Mouse (Mus musculus): ENCODE results near the gene Mthfd1. TPM values are rescaled to one million over a fixed set of nuclear protein-coding genes. Genes with fewer than 3 reads are reported as not detected.

The Mthfd1 gene
- total and polyA plus RNA-seq, 3 experiments: 110 to 133 (median 112) TPM

GRCm38 (mm10) chr12:76310633-76311032 lies 55.5 kb downstream of the Mthfd1 start:
- no peak for DNase-seq (ENCODE audit: extremely low read depth)
- Histone ChIP-seq H3K36me3 (replicated peaks in 1 of 2; ENCODE audit: control insufficient read depth in 1 of 2, insufficient read depth in 1 of 2, low read length in 1 of 2) (peaks cover 55 to 79% of the 10 kb centered on the region in 2 experiments), H3K4me1 (ENCODE audit: control insufficient read depth in 1 of 2, insufficient read depth in 2 of 2) (peaks cover 17 to 37% of the 10 kb centered on the region in 2 experiments), H3K27ac (ENCODE audit: insufficient read depth, low read depth) (no peak overlapping the region), H3K9ac (ENCODE audit: insufficient read depth, low read depth) (no peak overlapping the region), H3K79me2 (replicated peaks; ENCODE audit: control insufficient read depth, extremely low read depth, insufficient read depth, poor library complexity, severe bottlenecking) (no peaks in the 10 kb centered on the region), H3K4me3 (replicated peaks in 1 of 3; ENCODE audit: low read depth in 2 of 3, low read length in 2 of 3, poor library complexity in 1 of 3) (no peak overlapping the region), H3K9me3 (replicated peaks; ENCODE audit: low read length) (no peaks in the 10 kb centered on the region), H3K4me2 (ENCODE audit: insufficient read depth, low read depth, poor library complexity, severe bottlenecking) (no peak overlapping the region), H3K27me3 (replicated peaks) (no peaks in the 10 kb centered on the region)
- TF ChIP-seq USF1 (IDR thresholded peaks at IDR 0.05; ENCODE audit: low read depth, low read length): no peak
- TF ChIP-seq PAX5 (IDR thresholded peaks at IDR 0.05; ENCODE audit: low read length): no peak
- no peak for TF ChIP-seq NELFE (IDR thresholded peaks at IDR 0.05; ENCODE audit: low read depth, low read length)
- no peak for TF ChIP-seq TCF12 (IDR thresholded peaks at IDR 0.05; ENCODE audit: low read depth, low read length)
- no peak for TF ChIP-seq SIN3A (IDR thresholded peaks at IDR 0.05; ENCODE audit: low read length)
- no peak for TF ChIP-seq IRF4 (IDR thresholded peaks at IDR 0.05; ENCODE audit: low read depth, low read length)
- no peak for TF ChIP-seq ZC3H11A (IDR thresholded peaks at IDR 0.05; ENCODE audit: low read depth, low read length)
- no peak for TF ChIP-seq BHLHE40 (IDR thresholded peaks at IDR 0.05; ENCODE audit: low read depth, low read length)
- dilution Hi-C loops (cut with MboI; ENCODE audit: extremely low pct_ligation_motif_present, extremely low pct_unique_long_range_greater_than_20kb, low sequenced_read_pairs): no loop called here
- in situ Hi-C loops (cut with MboI; ENCODE audit: low pct_ligation_motif_present, low pct_unique_long_range_greater_than_20kb, low sequenced_read_pairs): no loop called here

- dilution Hi-C loops (cut with MboI; ENCODE audit: extremely low pct_ligation_motif_present, extremely low pct_unique_long_range_greater_than_20kb, low sequenced_read_pairs): no loop called here
- Histone ChIP-seq H3K36me3 (replicated peaks in 1 of 2; ENCODE audit: control insufficient read depth in 1 of 2, insufficient read depth in 1 of 2, low read length in 1 of 2) (peaks cover 56 to 80% of the 10 kb centered on the region in 2 experiments), H3K9ac (ENCODE audit: insufficient read depth, low read depth) (no peak overlapping the region), H3K27ac (ENCODE audit: insufficient read depth, low read depth) (no peak overlapping the region), H3K4me2 (ENCODE audit: insufficient read depth, low read depth, poor library complexity, severe bottlenecking) (no peak overlapping the region), H3K9me3 (replicated peaks; ENCODE audit: low read length) (no peaks in the 10 kb centered on the region), H3K79me2 (replicated peaks; ENCODE audit: control insufficient read depth, extremely low read depth, insufficient read depth, poor library complexity, severe bottlenecking) (no peaks in the 10 kb centered on the region), H3K4me3 (replicated peaks in 1 of 3; ENCODE audit: low read depth in 2 of 3, low read length in 2 of 3, poor library complexity in 1 of 3) (no peak overlapping the region), H3K4me1 (ENCODE audit: control insufficient read depth in 1 of 2, insufficient read depth in 2 of 2) (peaks cover 15 to 31% of the 10 kb centered on the region in 2 experiments), H3K27me3 (replicated peaks) (no peaks in the 10 kb centered on the region)
- DNase-seq (ENCODE audit: extremely low read depth): no peak
- no peak for TF ChIP-seq EP300 (IDR thresholded peaks at IDR 0.05; ENCODE audit: low read length)
- no peak for TF ChIP-seq MAFK (IDR thresholded peaks at IDR 0.05; ENCODE audit: insufficient replicate concordance, low read length)
- no peak for TF ChIP-seq MAZ (IDR thresholded peaks at IDR 0.05; ENCODE audit: low read depth, low read length)
- no peak for TF ChIP-seq ZMIZ1 (IDR thresholded peaks at IDR 0.05; ENCODE audit: low read depth, low read length)
- no peak for TF ChIP-seq ELF1 (IDR thresholded peaks at IDR 0.05; ENCODE audit: low read depth, low read length)
- TF ChIP-seq RAD21 (IDR thresholded peaks at IDR 0.05; ENCODE audit: low read depth, low read length): no peak
- TF ChIP-seq ZC3H11A (IDR thresholded peaks at IDR 0.05; ENCODE audit: low read depth, low read length): no peak
- TF ChIP-seq E2F4 (IDR thresholded peaks at IDR 0.05; ENCODE audit: insufficient replicate concordance, low read depth, low read length): no peak
- TF ChIP-seq BHLHE40 (IDR thresholded peaks at IDR 0.05; ENCODE audit: low read depth, low read length): no peak
- no peak for TF ChIP-seq MXI1 (IDR thresholded peaks at IDR 0.05; ENCODE audit: low read depth, low read length)
- TF ChIP-seq IRF4 (IDR thresholded peaks at IDR 0.05; ENCODE audit: low read depth, low read length): no peak
- no peak for TF ChIP-seq ZKSCAN1 (IDR thresholded peaks at IDR 0.05; ENCODE audit: borderline replicate concordance, low read depth, low read length)
- in situ Hi-C loops (cut with MboI; ENCODE audit: low pct_ligation_motif_present, low pct_unique_long_range_greater_than_20kb, low sequenced_read_pairs): no loop called here
These were observed 56.1 kb downstream of the Mthfd1 start for GRCm38 (mm10) chr12:76311227-76311626.

All from CH12.LX (cell line).